Mouse (Mus musculus): ENCODE measurements around the gene Lingo1. TPM values are rescaled to one million over a fixed set of nuclear protein-coding genes. Genes with fewer than 3 reads are reported as not detected.

Gene Lingo1
- polyA plus RNA-seq, 1 experiment from 2014 or later, result 0.29 TPM

- no peak for ATAC-seq
- Histone ChIP-seq H3K36me3 (replicated peaks; ENCODE audit: insufficient read depth, low read length) (no peaks in the 10 kb centered on the region), H3K27ac (ENCODE audit: low read depth) (no peak overlapping the region), H3K4me3 (ENCODE audit: low read depth, low read length) (no peak overlapping the region), H3K27me3 (ENCODE audit: insufficient read depth, low read length) (no peaks in the 10 kb centered on the region), H3K4me1 (ENCODE audit: insufficient read depth) (no peaks in the 10 kb centered on the region), H3K9me3 (ENCODE audit: low read length) (no peaks in the 10 kb centered on the region), H3K4me2 (ENCODE audit: low read depth, low read length) (no peak overlapping the region), H3K9ac (replicated peaks) (no peak overlapping the region)
- TF ChIP-seq EP300 (IDR thresholded peaks at IDR 0.05; ENCODE audit: low read depth) (no peak), CTCF (IDR thresholded peaks at IDR 0.05; ENCODE audit: low read depth) (no peak)
- DNase-seq, result no peak
- 61% methylated on average over 3 of the region's 3 CpGs for WGBS (ENCODE audit: insufficient replicate concordance)
Observed at GRCm38 (mm10) chr9:56662405-56662804, 133.9 kb downstream of the Lingo1 start.

GRCm38 (mm10) chr9:56661217-56661840 is 134.9 kb downstream of the Lingo1 start:
- Histone ChIP-seq H3K27ac (ENCODE audit: low read depth) (no peak overlapping the region), H3K27me3 (ENCODE audit: insufficient read depth, low read length) (no peaks in the 10 kb centered on the region), H3K4me3 (ENCODE audit: low read depth, low read length) (no peak overlapping the region), H3K36me3 (replicated peaks; ENCODE audit: insufficient read depth, low read length) (no peaks in the 10 kb centered on the region), H3K9ac (replicated peaks) (no peak overlapping the region), H3K4me1 (ENCODE audit: insufficient read depth) (no peaks in the 10 kb centered on the region), H3K9me3 (ENCODE audit: low read length) (no peaks in the 10 kb centered on the region), H3K4me2 (ENCODE audit: low read depth, low read length) (no peak overlapping the region)
- DNase-seq, result no peak
- TF ChIP-seq CTCF (IDR thresholded peaks at IDR 0.05; ENCODE audit: low read depth) (no peak), EP300 (IDR thresholded peaks at IDR 0.05; ENCODE audit: low read depth) (no peak)
- ATAC-seq, result no peak
- 69% methylated on average over 3 of the region's 3 CpGs for WGBS (ENCODE audit: insufficient replicate concordance)

- no peak for DNase-seq
- Histone ChIP-seq H3K4me3 (ENCODE audit: low read depth, low read length) (no peak overlapping the region), H3K9ac (replicated peaks) (no peak overlapping the region), H3K4me2 (ENCODE audit: low read depth, low read length) (no peak overlapping the region), H3K27me3 (ENCODE audit: insufficient read depth, low read length) (no peaks in the 10 kb centered on the region), H3K27ac (ENCODE audit: low read depth) (no peak overlapping the region), H3K36me3 (replicated peaks; ENCODE audit: insufficient read depth, low read length) (no peaks in the 10 kb centered on the region), H3K4me1 (ENCODE audit: insufficient read depth) (no peaks in the 10 kb centered on the region), H3K9me3 (ENCODE audit: low read length) (no peaks in the 10 kb centered on the region)
- ATAC-seq, result no peak
- TF ChIP-seq EP300 (IDR thresholded peaks at IDR 0.05; ENCODE audit: low read depth) (no peak), CTCF (IDR thresholded peaks at IDR 0.05; ENCODE audit: low read depth) (no peak)
- 70% methylated on average over 4 of the region's 4 CpGs for WGBS (ENCODE audit: insufficient replicate concordance)
Observed at GRCm38 (mm10) chr9:56658580-56658979, 137.7 kb downstream of the Lingo1 start.

- 65% methylated on average over 6 of the region's 6 CpGs for WGBS (ENCODE audit: insufficient replicate concordance)
- no peak overlapping the region for H3K4me2 ChIP-seq (ENCODE audit: low read depth, low read length)
- no peaks in the 10 kb centered on the region for H3K27me3 ChIP-seq (ENCODE audit: insufficient read depth, low read length)
- H3K9me3 ChIP-seq (ENCODE audit: low read length), result no peaks in the 10 kb centered on the region
- H3K9ac ChIP-seq (replicated peaks), result no peak overlapping the region
- DNase-seq (no peak), ATAC-seq (no peak)
- no peaks in the 10 kb centered on the region for H3K4me1 ChIP-seq (ENCODE audit: insufficient read depth)
- no peaks in the 10 kb centered on the region for H3K36me3 ChIP-seq (replicated peaks; ENCODE audit: insufficient read depth, low read length)
- no peak for TF ChIP-seq CTCF (IDR thresholded peaks at IDR 0.05; ENCODE audit: low read depth)
- TF ChIP-seq EP300 (IDR thresholded peaks at IDR 0.05; ENCODE audit: low read depth), result no peak
- no peak overlapping the region for H3K27ac ChIP-seq (ENCODE audit: low read depth)
- H3K4me3 ChIP-seq (ENCODE audit: low read depth, low read length), result no peak overlapping the region
Observed at GRCm38 (mm10) chr9:56657996-56658398, 138.3 kb downstream of the Lingo1 start.

- Histone ChIP-seq H3K4me2 (ENCODE audit: low read depth, low read length) (no peak overlapping the region), H3K9me3 (ENCODE audit: low read length) (no peaks in the 10 kb centered on the region), H3K27ac (ENCODE audit: low read depth) (no peak overlapping the region), H3K27me3 (ENCODE audit: insufficient read depth, low read length) (no peaks in the 10 kb centered on the region), H3K4me3 (ENCODE audit: low read depth, low read length) (no peak overlapping the region), H3K9ac (replicated peaks) (no peak overlapping the region), H3K4me1 (ENCODE audit: insufficient read depth) (no peaks in the 10 kb centered on the region), H3K36me3 (replicated peaks; ENCODE audit: insufficient read depth, low read length) (no peaks in the 10 kb centered on the region)
- ATAC-seq (no peak), DNase-seq (no peak)
- 44% methylated on average over 16 of the region's 16 CpGs for WGBS (ENCODE audit: insufficient replicate concordance)
- TF ChIP-seq EP300 (IDR thresholded peaks at IDR 0.05; ENCODE audit: low read depth) (no peak), CTCF (IDR thresholded peaks at IDR 0.05; ENCODE audit: low read depth) (no peak)
Observed at GRCm38 (mm10) chr9:56656766-56657542, 139.3 kb downstream of the Lingo1 start.

GRCm38 (mm10) chr9:56655167-56655566 is 141.1 kb downstream of the Lingo1 start:
- ATAC-seq (no peak), DNase-seq (no peak)
- Histone ChIP-seq H3K4me2 (ENCODE audit: low read depth, low read length) (no peak overlapping the region), H3K9me3 (ENCODE audit: low read length) (no peaks in the 10 kb centered on the region), H3K4me1 (ENCODE audit: insufficient read depth) (no peaks in the 10 kb centered on the region), H3K9ac (replicated peaks) (no peak overlapping the region), H3K27ac (ENCODE audit: low read depth) (no peak overlapping the region), H3K36me3 (replicated peaks; ENCODE audit: insufficient read depth, low read length) (no peaks in the 10 kb centered on the region), H3K27me3 (ENCODE audit: insufficient read depth, low read length) (no peaks in the 10 kb centered on the region), H3K4me3 (ENCODE audit: low read depth, low read length) (no peak overlapping the region)
- TF ChIP-seq CTCF (IDR thresholded peaks at IDR 0.05; ENCODE audit: low read depth), result no peak
- TF ChIP-seq EP300 (IDR thresholded peaks at IDR 0.05; ENCODE audit: low read depth), result no peak
- WGBS (ENCODE audit: insufficient replicate concordance), result 49% methylated on average over 6 of the region's 6 CpGs

Data from liver, postnatal 0 days (tissue).